Mouse (Mus musculus): ENCODE measurements around the gene Pde4b. TPM values are rescaled to one million over a fixed set of nuclear protein-coding genes. Genes with fewer than 3 reads are reported as not detected.
A peak's percentile ranks its signal among the peaks of the same experiment; 100 is the strongest.

Gene Pde4b
- polyA plus RNA-seq, 1 experiment from 2014 or later, result 7.0 TPM

GRCm38 (mm10) chr4:102563273-102563855 lies 476.0 kb downstream of the Pde4b start:
- Histone ChIP-seq H3K36me3 (ENCODE audit: control insufficient read depth, insufficient read depth, low read length) (no peaks in the 10 kb centered on the region), H3K4me2 (replicated peaks; ENCODE audit: low read depth, low read length) (no peak overlapping the region), H3K4me3 (ENCODE audit: low read depth, low read length) (no peak overlapping the region), H3K27ac (ENCODE audit: low read depth, low read length) (no peak overlapping the region), H3K9ac (ENCODE audit: low read depth, low read length) (no peak overlapping the region), H3K9me3 (ENCODE audit: control insufficient read depth, low read length) (no peaks in the 10 kb centered on the region), H3K4me1 (replicated peaks; ENCODE audit: control insufficient read depth, insufficient read depth, low read length) (no peaks in the 10 kb centered on the region), H3K27me3 (ENCODE audit: control insufficient read depth, insufficient read depth, low read length) (no peaks in the 10 kb centered on the region)
- ATAC-seq (ENCODE audit: low FRiP score) (no peak), DNase-seq (ENCODE audit: low spot score) (no peak)
- WGBS, result 83% methylated on average over 9 of the region's 9 CpGs

GRCm38 (mm10) chr4:102564286-102564685 lies 476.9 kb downstream of the Pde4b start:
- DNase-seq (ENCODE audit: low spot score) (no peak), ATAC-seq (ENCODE audit: low FRiP score) (no peak)
- Histone ChIP-seq H3K36me3 (ENCODE audit: control insufficient read depth, insufficient read depth, low read length) (no peaks in the 10 kb centered on the region), H3K4me2 (replicated peaks; ENCODE audit: low read depth, low read length) (no peak overlapping the region), H3K4me3 (ENCODE audit: low read depth, low read length) (no peak overlapping the region), H3K27me3 (ENCODE audit: control insufficient read depth, insufficient read depth, low read length) (no peaks in the 10 kb centered on the region), H3K27ac (ENCODE audit: low read depth, low read length) (no peak overlapping the region), H3K9me3 (ENCODE audit: control insufficient read depth, low read length) (no peaks in the 10 kb centered on the region), H3K4me1 (replicated peaks; ENCODE audit: control insufficient read depth, insufficient read depth, low read length) (no peaks in the 10 kb centered on the region; the same call in 1 of the 2 replicates), H3K9ac (ENCODE audit: low read depth, low read length) (no peak overlapping the region)
- 90% methylated on average over 3 of the region's 3 CpGs for WGBS

- Histone ChIP-seq H3K27me3 (ENCODE audit: control insufficient read depth, insufficient read depth, low read length) (no peaks in the 10 kb centered on the region), H3K4me3 (ENCODE audit: low read depth, low read length) (no peak overlapping the region), H3K4me1 (replicated peaks; ENCODE audit: control insufficient read depth, insufficient read depth, low read length) (peaks cover 3% of the 10 kb centered on the region; the same call in 1 of the 2 replicates), H3K4me2 (replicated peaks; ENCODE audit: low read depth, low read length) (no peak overlapping the region), H3K27ac (ENCODE audit: low read depth, low read length) (no peak overlapping the region), H3K9me3 (ENCODE audit: control insufficient read depth, low read length) (no peaks in the 10 kb centered on the region), H3K36me3 (ENCODE audit: control insufficient read depth, insufficient read depth, low read length) (no peaks in the 10 kb centered on the region), H3K9ac (ENCODE audit: low read depth, low read length) (no peak overlapping the region)
- DNase-seq (ENCODE audit: low spot score), result no peak
- 14% methylated on average over 1 of the region's 1 CpGs for WGBS
- ATAC-seq (ENCODE audit: low FRiP score), result no peak
Measured at GRCm38 (mm10) chr4:102566421-102566820, 479.1 kb downstream of the Pde4b start.

- Histone ChIP-seq H3K27me3 (ENCODE audit: control insufficient read depth, insufficient read depth, low read length) (no peaks in the 10 kb centered on the region), H3K4me1 (replicated peaks; ENCODE audit: control insufficient read depth, insufficient read depth, low read length) (peaks cover 3% of the 10 kb centered on the region; the same call in 1 of the 2 replicates), H3K4me3 (ENCODE audit: low read depth, low read length) (no peak overlapping the region), H3K9me3 (ENCODE audit: control insufficient read depth, low read length) (no peaks in the 10 kb centered on the region), H3K4me2 (replicated peaks; ENCODE audit: low read depth, low read length) (no peak overlapping the region), H3K27ac (ENCODE audit: low read depth, low read length) (no peak overlapping the region), H3K36me3 (ENCODE audit: control insufficient read depth, insufficient read depth, low read length) (no peaks in the 10 kb centered on the region), H3K9ac (ENCODE audit: low read depth, low read length) (no peak overlapping the region)
- DNase-seq (ENCODE audit: low spot score) (no peak), ATAC-seq (ENCODE audit: low FRiP score) (no peak)
- WGBS, result 44% methylated on average over 2 of the region's 2 CpGs
Measured at GRCm38 (mm10) chr4:102567111-102567510, 479.8 kb downstream of the Pde4b start.

GRCm38 (mm10) chr4:102567676-102568254 lies 480.4 kb downstream of the Pde4b start:
- no peak for DNase-seq (ENCODE audit: low spot score)
- no peaks in the 10 kb centered on the region for H3K36me3 ChIP-seq (ENCODE audit: control insufficient read depth, insufficient read depth, low read length)
- no peak overlapping the region for H3K4me3 ChIP-seq (ENCODE audit: low read depth, low read length)
- no peak overlapping the region for H3K27ac ChIP-seq (ENCODE audit: low read depth, low read length)
- no peak overlapping the region for H3K4me2 ChIP-seq (replicated peaks; ENCODE audit: low read depth, low read length)
- 20% methylated on average over 4 of the region's 4 CpGs for WGBS
- no peak overlapping the region for H3K9ac ChIP-seq (ENCODE audit: low read depth, low read length)
- no peaks in the 10 kb centered on the region for H3K27me3 ChIP-seq (ENCODE audit: control insufficient read depth, insufficient read depth, low read length)
- H3K4me1 ChIP-seq (replicated peaks; ENCODE audit: control insufficient read depth, insufficient read depth, low read length), result peaks cover 3% of the 10 kb centered on the region; the same call in 1 of the 2 replicates
- no peak for ATAC-seq (ENCODE audit: low FRiP score)
- no peaks in the 10 kb centered on the region for H3K9me3 ChIP-seq (ENCODE audit: control insufficient read depth, low read length)

- Histone ChIP-seq H3K4me1 (replicated peaks; ENCODE audit: control insufficient read depth, insufficient read depth, low read length) (peaks cover 3% of the 10 kb centered on the region; the same call in 1 of the 2 replicates), H3K27ac (ENCODE audit: low read depth, low read length) (no peak overlapping the region), H3K4me2 (replicated peaks; ENCODE audit: low read depth, low read length) (no peak overlapping the region), H3K36me3 (ENCODE audit: control insufficient read depth, insufficient read depth, low read length) (no peaks in the 10 kb centered on the region), H3K9ac (ENCODE audit: low read depth, low read length) (no peak overlapping the region), H3K4me3 (ENCODE audit: low read depth, low read length) (no peak overlapping the region), H3K27me3 (ENCODE audit: control insufficient read depth, insufficient read depth, low read length) (no peaks in the 10 kb centered on the region), H3K9me3 (ENCODE audit: control insufficient read depth, low read length) (no peaks in the 10 kb centered on the region)
- no peak for DNase-seq (ENCODE audit: low spot score)
- ATAC-seq (ENCODE audit: low FRiP score), result no peak
- 10% methylated on average over 4 of the region's 4 CpGs for WGBS
Measured at GRCm38 (mm10) chr4:102568591-102568990, 481.2 kb downstream of the Pde4b start.

GRCm38 (mm10) chr4:102569101-102569583 lies 481.8 kb downstream of the Pde4b start:
- 24% methylated on average over 8 of the region's 8 CpGs for WGBS
- no peak overlapping the region for H3K27ac ChIP-seq (ENCODE audit: low read depth, low read length)
- no peak overlapping the region for H3K9ac ChIP-seq (ENCODE audit: low read depth, low read length)
- no peaks in the 10 kb centered on the region for H3K27me3 ChIP-seq (ENCODE audit: control insufficient read depth, insufficient read depth, low read length)
- ATAC-seq (ENCODE audit: low FRiP score) (no peak), DNase-seq (ENCODE audit: low spot score) (no peak)
- H3K9me3 ChIP-seq (ENCODE audit: control insufficient read depth, low read length), result no peaks in the 10 kb centered on the region
- peaks cover 3% of the 10 kb centered on the region; the same call in 1 of the 2 replicates for H3K4me1 ChIP-seq (replicated peaks; ENCODE audit: control insufficient read depth, insufficient read depth, low read length)
- H3K4me3 ChIP-seq (ENCODE audit: low read depth, low read length), result no peak overlapping the region
- no peaks in the 10 kb centered on the region for H3K36me3 ChIP-seq (ENCODE audit: control insufficient read depth, insufficient read depth, low read length)
- H3K4me2 ChIP-seq (replicated peaks; ENCODE audit: low read depth, low read length), result no peak overlapping the region

GRCm38 (mm10) chr4:102569950-102570765 lies 482.8 kb downstream of the Pde4b start:
- peak overlapping the region; percentile 42 for H3K4me3 ChIP-seq (ENCODE audit: low read depth, low read length)
- WGBS, result 0% methylated on average over 20 of the region's 20 CpGs
- H3K9ac ChIP-seq (ENCODE audit: low read depth, low read length), result peak overlapping the region; percentile 58
- no peaks in the 10 kb centered on the region for H3K36me3 ChIP-seq (ENCODE audit: control insufficient read depth, insufficient read depth, low read length)
- ATAC-seq (ENCODE audit: low FRiP score) (peak; percentile 74), DNase-seq (ENCODE audit: low spot score) (peak; percentile 55)
- H3K27me3 ChIP-seq (ENCODE audit: control insufficient read depth, insufficient read depth, low read length), result no peaks in the 10 kb centered on the region
- no peaks in the 10 kb centered on the region for H3K9me3 ChIP-seq (ENCODE audit: control insufficient read depth, low read length)
- H3K27ac ChIP-seq (ENCODE audit: low read depth, low read length), result no peak overlapping the region
- H3K4me1 ChIP-seq (replicated peaks; ENCODE audit: control insufficient read depth, insufficient read depth, low read length), result peaks cover 3% of the 10 kb centered on the region; the same call in 1 of the 2 replicates
- H3K4me2 ChIP-seq (replicated peaks; ENCODE audit: low read depth, low read length), result peak overlapping the region; percentile 72

Data from hindbrain, embryonic 11.5 days (tissue).